Mouse (Mus musculus): ENCODE results near the gene Rps3.
A peak's percentile ranks its signal among the peaks of the same experiment; 100 is the strongest.

Gene Rps3

GRCm38 (mm10) chr7:99476558-99477114, 6.9 kb downstream of the Rps3 start:
- no peak for DNase-seq (ENCODE audit: extremely low read depth, insufficient read length, low spot score)

GRCm38 (mm10) chr7:99475562-99475911, 8.0 kb downstream of the Rps3 start:
- DNase-seq (ENCODE audit: extremely low read depth, insufficient read length, low spot score), result no peak

- DNase-seq (ENCODE audit: extremely low read depth, insufficient read length, low spot score), result no peak
Measured at GRCm38 (mm10) chr7:99474836-99475561, 8.5 kb downstream of the Rps3 start.

- peak; percentile 84 for DNase-seq (ENCODE audit: extremely low read depth, insufficient read length, low spot score)
Measured at GRCm38 (mm10) chr7:99473638-99474407, 9.7 kb downstream of the Rps3 start.

GRCm38 (mm10) chr7:99471578-99471977, 12.0 kb downstream of the Rps3 start:
- DNase-seq (ENCODE audit: extremely low read depth, insufficient read length, low spot score), result no peak

GRCm38 (mm10) chr7:99469680-99470405, 13.7 kb downstream of the Rps3 start:
- DNase-seq (ENCODE audit: extremely low read depth, insufficient read length, low spot score), result no peak

GRCm38 (mm10) chr7:99468283-99469132, 15.0 kb downstream of the Rps3 start:
- DNase-seq (ENCODE audit: extremely low read depth, insufficient read length, low spot score), result no peak

- no peak for DNase-seq (ENCODE audit: extremely low read depth, insufficient read length, low spot score)
Measured at GRCm38 (mm10) chr7:99467916-99468282, 15.6 kb downstream of the Rps3 start.

- no peak for DNase-seq (ENCODE audit: extremely low read depth, insufficient read length, low spot score)
Measured at GRCm38 (mm10) chr7:99465811-99466210, 17.7 kb downstream of the Rps3 start, which contains the start of gene Klhl35. Gene Klhl35, plus strand, starts transcription at chr7:99466004.

GRCm38 (mm10) chr7:99463120-99463519, 20.4 kb downstream of the Rps3 start:
- no peak for DNase-seq (ENCODE audit: extremely low read depth, insufficient read length, low spot score)

GRCm38 (mm10) chr7:99459888-99460652, 23.5 kb downstream of the Rps3 start:
- peak; percentile 38 for DNase-seq (ENCODE audit: extremely low read depth, insufficient read length, low spot score)

GRCm38 (mm10) chr7:99458849-99459248, 24.7 kb downstream of the Rps3 start:
- DNase-seq (ENCODE audit: extremely low read depth, insufficient read length, low spot score), result no peak

- no peak for DNase-seq (ENCODE audit: extremely low read depth, insufficient read length, low spot score)
Measured at GRCm38 (mm10) chr7:99454044-99454443, 29.5 kb downstream of the Rps3 start.

- no peak for DNase-seq (ENCODE audit: extremely low read depth, insufficient read length, low spot score)
Measured at GRCm38 (mm10) chr7:99452859-99453258, 30.7 kb downstream of the Rps3 start.

- no peak for DNase-seq (ENCODE audit: extremely low read depth, insufficient read length, low spot score)
Measured at GRCm38 (mm10) chr7:99450703-99451102, 32.8 kb downstream of the Rps3 start.

GRCm38 (mm10) chr7:99449751-99450150, 33.8 kb downstream of the Rps3 start:
- DNase-seq (ENCODE audit: extremely low read depth, insufficient read length, low spot score), result no peak

GRCm38 (mm10) chr7:99449063-99449462, 34.5 kb downstream of the Rps3 start:
- DNase-seq (ENCODE audit: extremely low read depth, insufficient read length, low spot score), result no peak

GRCm38 (mm10) chr7:99448619-99449018, 34.9 kb downstream of the Rps3 start:
- DNase-seq (ENCODE audit: extremely low read depth, insufficient read length, low spot score), result no peak

GRCm38 (mm10) chr7:99447323-99447722, 36.2 kb downstream of the Rps3 start:
- no peak for DNase-seq (ENCODE audit: extremely low read depth, insufficient read length, low spot score)

- no peak for DNase-seq (ENCODE audit: extremely low read depth, insufficient read length, low spot score)
Measured at GRCm38 (mm10) chr7:99445833-99446232, 37.7 kb downstream of the Rps3 start.
